Mouse (Mus musculus) hindbrain, embryonic 11.5 days (tissue): Measurements from ENCODE around the gene Tmem74b. TPM values are rescaled to one million over a fixed set of nuclear protein-coding genes. Genes with fewer than 3 reads are reported as not detected.

Experiments used
- ATAC-seq: fragments of 200-750 bp; cut with Nextera tagmentation; 2 replicates; pipeline ENCODE4 v1.8.0; 2017; ENCODE audit warnings: mild to moderate bottlenecking, moderate TSS enrichment, moderate library complexity; ENCODE audit not compliant: low FRiP score
- DNase-seq: peaks from one replicate; pipeline ENCODE4 v3.0.0-alpha.2; 2015; ENCODE audit warnings: low spot score
- H3K27ac ChIP-seq: fragments of 300-500 bp; sonication (generic); 2 replicates; pipeline ENCODE4 v1.5.1; 2014; ENCODE audit warnings: mild to moderate bottlenecking, low read depth, low read length
- H3K27me3 ChIP-seq: fragments of 300-500 bp; sonication (generic); 2 replicates; pipeline ENCODE4 v1.6.1; 2014; ENCODE audit warnings: mild to moderate bottlenecking, low read length, moderate library complexity, mixed read lengths; ENCODE audit not compliant: control insufficient read depth, insufficient read depth
- H3K36me3 ChIP-seq: fragments of 300-500 bp; sonication (generic); 2 replicates; pipeline ENCODE4 v1.6.1; 2014; ENCODE audit warnings: mild to moderate bottlenecking, low read length, moderate library complexity, mixed read lengths; ENCODE audit not compliant: control insufficient read depth, insufficient read depth
- H3K4me1 ChIP-seq: fragments of 300-500 bp; sonication (generic); replicated peaks from 2 replicates; pipeline ENCODE4 v1.6.1; 2014; ENCODE audit warnings: low read length, mixed read lengths; ENCODE audit not compliant: control insufficient read depth, insufficient read depth
- H3K4me2 ChIP-seq: fragments of 300-500 bp; sonication (generic); replicated peaks from 2 replicates; pipeline ENCODE4 v1.6.1; 2014; ENCODE audit warnings: mild to moderate bottlenecking, low read depth, low read length
- H3K4me3 ChIP-seq: fragments of 300-500 bp; sonication (generic); 2 replicates; pipeline ENCODE4 v1.5.1; 2014; ENCODE audit warnings: low read depth, low read length
- H3K9ac ChIP-seq: fragments of 300-500 bp; sonication (generic); 2 replicates; pipeline ENCODE4 v1.6.1; 2014; ENCODE audit warnings: low read depth, low read length
- H3K9me3 ChIP-seq: fragments of 300-500 bp; sonication (generic); 2 replicates; pipeline ENCODE4 v1.6.1; 2016; ENCODE audit warnings: low read length; ENCODE audit not compliant: control insufficient read depth
- WGBS: fragments of 180-500 bp; shearing (Covaris S2); extraction: QIAGEN DNeasy Blood & Tissue Kit; methylation state at CpG from one replicate; pipeline ENCODE4 v1.1.7; 2014; 5-methylcytosine and 5-hydroxymethylcytosine counted together
- polyA plus RNA-seq: library from polyadenylated mRNA; unstranded; fragments of >200 nt; fragmentation: Nextera tagmentation; extraction: Ambion mirVana; gene quantifications from 2 replicates; pipeline ENCODE4 v1.2.1, GENCODE M21; 2014

Tmem74b gene
- polyA plus RNA-seq, 1 experiment from 2014 or later: 4.3 TPM

DNA sequence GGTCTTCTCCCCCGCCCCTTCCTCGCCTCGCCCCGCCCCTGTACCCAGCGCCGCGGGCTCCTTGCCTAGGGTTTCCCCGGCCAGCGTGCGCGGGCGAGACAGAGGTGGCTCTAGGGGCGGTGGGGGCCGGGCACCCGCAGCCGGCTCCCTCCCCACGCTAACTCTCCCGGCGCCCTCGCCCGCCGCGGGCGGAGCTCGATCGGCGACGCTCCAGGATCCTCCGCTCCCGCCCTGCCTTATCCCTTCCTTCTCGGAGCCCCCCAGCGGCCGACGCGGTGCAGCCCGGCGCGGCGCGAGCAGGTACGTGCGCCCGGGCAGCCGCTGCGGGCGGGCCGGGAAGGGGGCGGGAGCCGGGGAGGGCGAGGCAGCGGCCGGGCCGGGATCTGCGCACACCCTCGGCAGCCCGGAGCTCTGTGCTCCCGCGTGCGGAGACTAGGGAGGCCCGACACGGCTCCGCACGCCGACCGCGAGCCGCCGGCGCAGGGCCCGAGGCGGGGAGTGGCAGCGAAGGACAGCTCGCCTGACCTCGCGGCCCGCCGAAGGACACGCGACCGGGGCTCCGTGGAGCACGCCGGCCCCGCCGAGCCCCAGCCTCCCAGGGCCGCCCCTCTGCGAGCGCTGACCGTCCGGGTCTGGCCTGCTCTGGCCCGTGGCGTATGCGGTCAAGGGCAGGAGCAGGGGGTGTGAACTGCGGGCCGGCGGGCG lies 490 bp downstream of the Tmem74b start:
- no peaks in the 10 kb centered on the region for H3K36me3 ChIP-seq
- H3K27ac ChIP-seq: peak overlapping the region; percentile 17; the same call in 1 of the 2 replicates
- H3K4me2 ChIP-seq: peak overlapping the region; percentile 100
- ATAC-seq (peak; percentile 88), DNase-seq (peak; percentile 75)
- peak overlapping the region; percentile 84 for H3K9ac ChIP-seq
- peaks cover 10% of the 10 kb centered on the region; the same call in 1 of the 2 replicates for H3K27me3 ChIP-seq
- H3K4me1 ChIP-seq: no peaks in the 10 kb centered on the region
- WGBS: under 1% methylated on average over 60 of the region's 97 CpGs
- no peaks in the 10 kb centered on the region for H3K9me3 ChIP-seq
- peak overlapping the region; percentile 53 for H3K4me3 ChIP-seq

DNA sequence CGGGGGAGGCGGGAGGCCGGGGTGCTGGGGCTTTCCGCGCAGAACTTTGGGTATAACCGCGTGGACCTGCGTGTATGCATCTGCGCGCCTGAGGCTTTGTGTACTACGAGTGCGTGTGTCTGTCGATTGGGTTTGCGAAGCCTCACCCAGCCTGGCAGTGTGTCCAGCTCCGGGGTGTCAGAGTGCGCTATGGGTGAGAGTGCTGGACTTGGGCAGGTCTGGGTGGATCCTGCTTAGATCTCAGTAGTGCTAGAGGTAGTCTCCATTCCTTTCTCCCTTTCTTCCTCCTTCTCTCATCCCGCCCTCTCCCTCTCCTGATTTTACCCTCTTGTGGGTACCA lies 1.0 kb downstream of the Tmem74b start:
- peak overlapping the region; percentile 53 for H3K4me3 ChIP-seq
- peak; percentile 59 for ATAC-seq
- H3K4me1 ChIP-seq: no peaks in the 10 kb centered on the region
- H3K9me3 ChIP-seq: no peaks in the 10 kb centered on the region
- no peak overlapping the region for H3K27ac ChIP-seq
- H3K27me3 ChIP-seq: peaks cover 10% of the 10 kb centered on the region; the same call in 1 of the 2 replicates
- H3K4me2 ChIP-seq: peak overlapping the region; percentile 100
- WGBS: 1% methylated on average over 17 of the region's 17 CpGs
- DNase-seq: peak; percentile 55
- no peaks in the 10 kb centered on the region for H3K36me3 ChIP-seq
- H3K9ac ChIP-seq: peak overlapping the region; percentile 84

DNA sequence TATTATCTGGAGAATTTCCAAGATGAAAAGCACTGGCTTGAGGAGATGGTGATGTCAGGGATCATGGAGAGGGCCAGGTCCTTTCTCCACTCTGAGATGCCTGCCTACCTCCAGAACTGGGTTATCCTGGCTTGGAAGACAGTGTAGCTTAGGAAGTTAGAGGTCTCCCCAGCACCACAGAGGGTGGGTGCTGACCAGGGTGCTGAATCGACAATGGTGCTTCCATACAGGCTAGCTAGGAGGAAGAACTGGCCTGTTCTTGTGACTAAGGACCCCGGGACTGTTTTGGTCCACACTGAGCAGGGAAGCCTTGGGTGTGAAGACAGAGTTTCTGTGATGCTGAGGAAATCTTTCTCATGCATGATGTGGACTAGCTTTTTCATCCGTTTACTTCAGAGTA lies 10.8 kb downstream of the Tmem74b start:
- no peak overlapping the region for H3K4me2 ChIP-seq
- H3K36me3 ChIP-seq: 0 out of 2 replicates have a peak, but pooled peaks cover under 1% of the 10 kb centered on the region
- no peak overlapping the region for H3K4me3 ChIP-seq
- DNase-seq: peak; percentile 51
- no peak overlapping the region for H3K9ac ChIP-seq
- 42% methylated on average over 3 of the region's 3 CpGs for WGBS
- H3K4me1 ChIP-seq: no peaks in the 10 kb centered on the region
- H3K27ac ChIP-seq: no peak overlapping the region
- ATAC-seq: no peak
- no peaks in the 10 kb centered on the region for H3K9me3 ChIP-seq
- no peaks in the 10 kb centered on the region for H3K27me3 ChIP-seq

DNA sequence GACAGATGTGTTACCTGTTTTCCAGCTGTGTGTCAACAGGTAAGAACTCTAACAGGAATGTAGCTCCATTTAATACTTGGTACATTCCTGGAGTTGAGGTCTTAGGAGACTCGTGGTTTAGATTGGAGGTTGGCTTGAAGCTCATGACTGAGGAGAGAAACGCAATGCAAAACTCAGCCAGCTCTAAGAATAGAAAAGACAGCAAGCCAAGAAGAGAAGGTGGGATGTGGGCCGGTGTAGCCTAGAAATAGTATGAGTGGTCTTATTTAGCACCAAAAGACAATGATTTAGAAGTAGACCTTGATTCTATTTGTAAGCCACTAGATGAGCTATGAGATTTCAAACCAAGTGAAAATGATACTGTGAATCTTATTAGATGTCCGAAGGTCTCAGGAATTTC lies 13.7 kb downstream of the Tmem74b start:
- H3K4me3 ChIP-seq: no peak overlapping the region
- no peaks in the 10 kb centered on the region for H3K4me1 ChIP-seq
- H3K9me3 ChIP-seq: no peaks in the 10 kb centered on the region
- H3K4me2 ChIP-seq: no peak overlapping the region
- no peaks in the 10 kb centered on the region for H3K27me3 ChIP-seq
- ATAC-seq: no peak
- DNase-seq: no peak
- WGBS: 97% methylated on average over 4 of the region's 4 CpGs
- no peak overlapping the region for H3K27ac ChIP-seq
- 0 out of 2 replicates have a peak, but pooled peaks cover 3% of the 10 kb centered on the region for H3K36me3 ChIP-seq
- H3K9ac ChIP-seq: no peak overlapping the region

DNA sequence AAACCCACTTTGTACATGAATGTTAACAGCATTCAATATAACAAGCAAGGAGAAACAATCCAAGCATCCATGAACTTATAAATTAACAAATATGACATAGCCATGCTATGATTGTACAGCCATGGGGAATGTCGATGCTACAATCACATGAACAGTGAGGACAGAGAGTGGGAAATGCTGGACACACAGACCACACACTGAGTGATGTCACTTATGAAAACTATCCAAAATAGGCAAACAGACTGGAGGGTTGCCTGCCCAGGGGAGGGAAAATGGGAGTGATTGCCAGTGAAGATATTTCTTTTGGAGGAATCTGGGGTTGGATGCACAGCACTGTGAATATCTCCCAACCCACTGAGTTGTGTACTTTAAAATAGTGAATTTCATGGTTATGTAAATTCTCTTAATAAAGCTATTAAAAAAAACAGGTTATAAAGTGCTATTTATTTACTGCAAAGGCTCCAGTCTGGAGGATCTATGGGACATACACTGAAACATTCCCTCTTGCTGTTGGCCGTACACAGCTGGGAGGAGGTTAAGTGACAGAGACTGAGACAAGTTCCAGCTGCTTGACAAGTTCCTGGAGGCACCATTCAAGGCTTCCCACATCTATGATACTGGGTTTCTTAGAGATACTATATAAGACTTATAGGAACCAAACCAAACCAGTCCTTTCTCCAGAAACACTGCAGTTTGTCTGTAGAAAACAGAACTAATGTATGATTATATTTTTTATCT lies 14.7 kb downstream of the Tmem74b start:
- 0 out of 2 replicates have a peak, but pooled peaks cover 3% of the 10 kb centered on the region for H3K36me3 ChIP-seq
- H3K4me1 ChIP-seq: no peaks in the 10 kb centered on the region
- H3K4me2 ChIP-seq: no peak overlapping the region
- H3K9ac ChIP-seq: no peak overlapping the region
- H3K27ac ChIP-seq: no peak overlapping the region
- no peaks in the 10 kb centered on the region for H3K9me3 ChIP-seq
- no peak for DNase-seq
- H3K27me3 ChIP-seq: no peaks in the 10 kb centered on the region
- 93% methylated on average over 2 of the region's 2 CpGs for WGBS
- no peak for ATAC-seq
- H3K4me3 ChIP-seq: no peak overlapping the region

DNA sequence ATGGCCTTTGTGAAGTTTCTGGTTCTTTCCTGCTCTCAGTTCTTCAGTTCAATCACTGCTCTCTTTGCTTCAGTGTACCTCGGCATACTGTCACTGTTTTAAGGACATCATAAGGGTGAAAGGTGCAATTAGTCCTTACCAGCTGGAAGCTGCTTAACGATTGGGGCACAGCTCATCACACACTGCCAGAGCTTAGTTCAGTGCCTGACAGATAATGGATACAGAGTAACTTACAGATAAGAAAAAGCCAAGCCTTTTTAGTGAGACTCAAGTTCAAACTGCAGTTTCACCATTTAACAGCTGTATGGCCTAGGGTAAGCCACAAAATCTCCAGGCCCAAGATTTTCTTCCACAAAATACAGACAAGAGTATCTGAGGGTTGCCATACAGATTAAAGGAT lies 22.3 kb downstream of the Tmem74b start:
- WGBS: 95% methylated on average over 2 of the region's 2 CpGs

DNA sequence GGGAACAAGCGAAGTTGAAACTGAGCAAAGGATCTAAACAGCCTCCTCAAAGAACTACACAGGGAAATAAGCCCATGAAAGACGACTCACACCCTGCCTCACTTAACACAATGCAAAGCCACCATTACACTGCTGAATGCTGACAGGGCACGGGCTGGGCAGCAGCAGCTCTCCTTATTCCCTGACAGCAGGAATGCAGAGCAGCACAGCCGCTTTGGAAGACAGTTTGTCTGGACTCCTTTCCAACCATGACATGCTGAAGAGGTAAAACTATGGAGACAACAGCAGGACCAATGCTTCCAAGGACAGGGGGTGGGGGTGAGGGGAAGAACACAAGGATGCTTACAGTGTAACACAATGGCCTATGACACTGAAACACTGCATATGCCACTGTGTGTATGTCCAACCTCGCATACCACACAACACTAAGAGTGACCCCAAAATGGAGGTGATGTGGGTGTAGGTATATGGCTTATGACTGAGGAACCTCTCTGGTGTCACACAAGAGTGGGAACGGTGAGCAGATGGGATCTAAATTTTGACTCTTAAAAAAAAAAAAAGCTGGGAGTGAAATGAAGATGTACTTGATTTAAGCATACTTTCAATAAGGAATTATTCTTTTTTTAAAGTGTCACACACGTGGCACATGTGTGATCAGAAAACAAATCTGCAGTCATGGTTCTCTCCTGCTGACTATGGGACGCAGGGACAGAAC lies 31.5 kb downstream of the Tmem74b start:
- Histone ChIP-seq H3K27ac (no peak overlapping the region), H3K4me1 (no peaks in the 10 kb centered on the region), H3K9me3 (no peaks in the 10 kb centered on the region), H3K9ac (no peak overlapping the region), H3K27me3 (no peaks in the 10 kb centered on the region), H3K4me3 (no peak overlapping the region), H3K4me2 (no peak overlapping the region), H3K36me3 (0 out of 2 replicates have a peak, but pooled peaks cover 6% of the 10 kb centered on the region)
- no peak for ATAC-seq
- DNase-seq: no peak
- WGBS: 93% methylated on average over 8 of the region's 8 CpGs

More for the DNA sequence above, 22.3 kb downstream of the Tmem74b start:
- DNase-seq (no peak), ATAC-seq (no peak)
- H3K4me1 ChIP-seq: no peaks in the 10 kb centered on the region
- H3K4me2 ChIP-seq: no peak overlapping the region
- no peak overlapping the region for H3K9ac ChIP-seq
- H3K27ac ChIP-seq: no peak overlapping the region
- no peaks in the 10 kb centered on the region for H3K27me3 ChIP-seq
- no peaks in the 10 kb centered on the region for H3K9me3 ChIP-seq
- peaks cover 10% of the 10 kb centered on the region; the same call in 1 of the 2 replicates for H3K36me3 ChIP-seq
- no peak overlapping the region for H3K4me3 ChIP-seq

DNA sequence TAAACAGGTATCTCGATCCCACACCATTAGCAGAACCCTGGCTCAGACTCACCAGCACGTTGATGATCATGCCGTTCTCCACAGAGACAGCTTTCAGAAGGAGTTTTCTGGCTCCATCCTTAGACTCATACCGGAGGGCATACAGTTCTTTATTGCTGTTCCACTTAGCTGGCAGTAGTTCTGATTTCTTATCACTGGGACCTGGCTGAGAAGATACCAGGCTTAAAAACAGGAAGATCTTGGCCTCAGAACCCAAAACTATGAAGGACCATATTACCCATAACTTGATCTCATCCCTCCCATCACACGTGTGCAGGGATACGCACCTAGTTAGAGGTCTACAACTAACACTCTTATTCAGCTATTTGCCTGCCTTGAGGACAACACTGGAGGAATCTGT lies 33.6 kb downstream of the Tmem74b start:
- WGBS: 90% methylated on average over 6 of the region's 6 CpGs
- H3K4me2 ChIP-seq: no peak overlapping the region
- ATAC-seq: no peak

More for the DNA sequence above, 33.6 kb downstream of the Tmem74b start:
- no peak for DNase-seq
- Histone ChIP-seq H3K4me3 (no peak overlapping the region), H3K9me3 (no peaks in the 10 kb centered on the region), H3K27me3 (no peaks in the 10 kb centered on the region), H3K4me1 (no peaks in the 10 kb centered on the region; the same call in 1 of the 2 replicates), H3K36me3 (0 out of 2 replicates have a peak, but pooled peaks cover 5% of the 10 kb centered on the region), H3K9ac (no peak overlapping the region), H3K27ac (no peak overlapping the region)
